Mouse (Mus musculus) forebrain, embryonic 12.5 days (tissue): ENCODE results near the gene Rnf2. TPM values are rescaled to one million over a fixed set of nuclear protein-coding genes. Genes with fewer than 3 reads are reported as not detected.

Source experiments
- ATAC-seq: fragments of 200-750 bp; cut with Nextera tagmentation; 2 replicates; pipeline ENCODE4 v1.8.0; 2017; ENCODE audit warnings: moderate TSS enrichment; ENCODE audit not compliant: low FRiP score
- H3K27ac ChIP-seq: fragments of 300-500 bp; sonication (generic); 2 replicates; pipeline ENCODE4 v1.5.1; 2016; ENCODE audit warnings: mild to moderate bottlenecking
- H3K27me3 ChIP-seq: fragments of 300-500 bp; sonication (generic); 2 replicates; pipeline ENCODE4 v1.6.1; 2016; ENCODE audit warnings: mild to moderate bottlenecking
- H3K36me3 ChIP-seq: fragments of 300-500 bp; sonication (generic); replicated peaks from 2 replicates; pipeline ENCODE4 v1.6.1; 2016; ENCODE audit warnings: mild to moderate bottlenecking
- H3K4me1 ChIP-seq: fragments of 300-500 bp; sonication (generic); 2 replicates; pipeline ENCODE4 v1.6.1; 2016
- H3K4me2 ChIP-seq: fragments of 300-500 bp; sonication (generic); 2 replicates; pipeline ENCODE4 v1.6.1; 2016; ENCODE audit warnings: mild to moderate bottlenecking, moderate library complexity
- H3K4me3 ChIP-seq: fragments of 300-500 bp; sonication (generic); replicated peaks from 2 replicates; pipeline ENCODE4 v1.5.1; 2016; ENCODE audit warnings: mild to moderate bottlenecking
- H3K9ac ChIP-seq: fragments of 300-500 bp; sonication (generic); 2 replicates; pipeline ENCODE4 v1.6.1; 2016; ENCODE audit warnings: mild to moderate bottlenecking
- H3K9me3 ChIP-seq: fragments of 300-500 bp; sonication (generic); 2 replicates; pipeline ENCODE4 v1.6.1; 2016
- WGBS: fragments of 180-500 bp; shearing (Covaris S2); methylation state at CpG from one replicate; pipeline ENCODE4 v1.1.7; 2016; 5-methylcytosine and 5-hydroxymethylcytosine counted together
- polyA plus RNA-seq: library from polyadenylated mRNA; unstranded; fragments of >200 nt; fragmentation: Nextera tagmentation; extraction: Ambion mirVana; gene quantifications from 2 replicates; pipeline ENCODE4 v1.2.1, GENCODE M21; 2016

Gene Rnf2
- polyA plus RNA-seq, 1 experiment from 2014 or later = 139 TPM

DNA sequence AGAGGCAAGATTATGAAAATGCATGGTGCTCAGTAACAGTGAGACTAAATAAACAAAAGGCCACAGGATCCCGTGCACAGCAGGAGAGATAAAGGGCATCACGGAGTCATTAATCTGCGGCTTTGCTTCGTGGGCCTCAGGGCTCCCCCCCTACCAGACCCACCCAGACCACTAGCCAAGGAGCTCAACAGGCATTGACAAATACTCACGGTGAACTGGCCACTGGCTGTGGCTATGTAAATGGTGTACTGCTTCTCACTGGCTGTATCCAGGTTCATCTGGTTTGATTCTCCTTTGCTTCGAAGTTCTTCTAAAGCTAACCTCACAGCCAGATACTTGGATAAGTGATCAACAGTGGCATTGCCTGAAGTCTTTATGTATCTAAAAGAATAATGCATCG, 29.3 kb downstream of the Rnf2 start:
- peaks cover 67% of the 10 kb centered on the region for H3K36me3 ChIP-seq
- no peak for ATAC-seq

GRCm38 (mm10) chr1:151466571-151466970, 34.2 kb downstream of the Rnf2 start:
- H3K4me1 ChIP-seq = no peaks in the 10 kb centered on the region
- peaks cover 26% of the 10 kb centered on the region for H3K36me3 ChIP-seq
- H3K9me3 ChIP-seq = no peaks in the 10 kb centered on the region
- ATAC-seq = no peak
- H3K4me3 ChIP-seq = no peak overlapping the region
- 87% methylated on average over 4 of the region's 4 CpGs for WGBS
- no peak overlapping the region for H3K9ac ChIP-seq
- no peak overlapping the region for H3K27ac ChIP-seq
- H3K27me3 ChIP-seq = no peaks in the 10 kb centered on the region
- no peak overlapping the region for H3K4me2 ChIP-seq

More for the DNA sequence above, 29.3 kb downstream of the Rnf2 start:
- Histone ChIP-seq H3K4me1 (no peaks in the 10 kb centered on the region), H3K27ac (no peak overlapping the region), H3K4me2 (no peak overlapping the region), H3K9ac (no peak overlapping the region), H3K4me3 (no peak overlapping the region), H3K9me3 (no peaks in the 10 kb centered on the region), H3K27me3 (no peaks in the 10 kb centered on the region)
- 64% methylated on average over 7 of the region's 7 CpGs for whole genome bisulfite sequencing

- no peaks in the 10 kb centered on the region for H3K9me3 ChIP-seq
- H3K4me2 ChIP-seq = no peak overlapping the region
- ATAC-seq = no peak; the same call in 1 of the 2 replicates
- H3K4me1 ChIP-seq = no peaks in the 10 kb centered on the region
- peaks cover 27% of the 10 kb centered on the region for H3K36me3 ChIP-seq
- no peak overlapping the region for H3K4me3 ChIP-seq
- 55% methylated on average over 4 of the region's 4 CpGs for WGBS
- H3K27ac ChIP-seq = no peak overlapping the region
- H3K9ac ChIP-seq = no peak overlapping the region
- no peaks in the 10 kb centered on the region for H3K27me3 ChIP-seq
Observed at GRCm38 (mm10) chr1:151464914-151465313, 35.8 kb downstream of the Rnf2 start.

DNA sequence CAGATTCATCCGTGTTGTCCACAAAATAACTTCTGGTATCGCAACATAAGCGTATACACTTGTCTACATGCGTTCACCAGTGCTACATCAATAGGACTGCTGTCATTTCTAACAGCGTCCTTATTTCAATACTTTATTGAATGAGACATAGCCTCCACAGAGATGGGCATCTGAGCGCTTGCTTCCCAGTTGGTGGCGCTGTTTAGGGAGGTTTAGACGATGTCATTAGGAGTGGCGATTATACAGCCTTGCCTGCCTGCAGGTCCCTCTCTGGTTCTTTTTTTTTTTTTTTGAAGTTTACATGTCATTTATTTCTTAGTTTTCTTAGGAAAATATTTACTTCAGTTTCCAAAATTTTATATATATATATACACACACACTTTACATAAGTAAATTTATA, 39.5 kb downstream of the Rnf2 start:
- Histone ChIP-seq H3K9me3 (no peaks in the 10 kb centered on the region), H3K27ac (no peak overlapping the region), H3K4me3 (no peak overlapping the region), H3K9ac (no peak overlapping the region), H3K4me1 (no peaks in the 10 kb centered on the region), H3K36me3 (peaks cover 40% of the 10 kb centered on the region), H3K27me3 (no peaks in the 10 kb centered on the region), H3K4me2 (no peak overlapping the region)
- no peak for ATAC-seq
- WGBS = 82% methylated on average over 9 of the region's 9 CpGs

- H3K27ac ChIP-seq = no peak overlapping the region
- peaks cover 59% of the 10 kb centered on the region for H3K36me3 ChIP-seq
- H3K4me1 ChIP-seq = no peaks in the 10 kb centered on the region
- WGBS = 96% methylated on average over 5 of the region's 5 CpGs
- ATAC-seq = no peak
- H3K9ac ChIP-seq = no peak overlapping the region
- no peaks in the 10 kb centered on the region for H3K9me3 ChIP-seq
- H3K4me3 ChIP-seq = no peak overlapping the region
- H3K27me3 ChIP-seq = no peaks in the 10 kb centered on the region
- no peak overlapping the region for H3K4me2 ChIP-seq
Observed at GRCm38 (mm10) chr1:151457087-151457486, 43.7 kb downstream of the Rnf2 start.

DNA sequence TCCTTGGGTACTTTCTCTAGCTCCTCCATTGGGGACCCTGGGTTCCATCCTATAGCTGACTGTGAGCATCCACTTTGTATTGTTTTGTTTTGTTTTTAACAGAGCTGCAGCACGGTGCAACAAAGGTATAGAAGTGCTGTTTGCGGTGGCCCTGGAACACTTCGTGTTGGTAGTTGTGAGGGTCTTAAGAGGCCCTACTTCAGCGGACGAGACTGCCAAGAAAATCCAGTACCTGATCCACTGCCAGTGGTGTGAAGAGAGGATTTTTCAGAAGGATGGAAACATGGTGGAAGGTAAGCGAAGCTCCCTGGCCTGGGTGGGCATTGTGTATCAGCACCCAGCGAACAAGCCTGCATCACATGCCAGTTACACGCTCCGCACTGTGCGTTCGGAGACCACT, 48.8 kb downstream of the Rnf2 start:
- no peak overlapping the region for H3K4me2 ChIP-seq
- no peak for ATAC-seq

GRCm38 (mm10) chr1:151450851-151451250, 49.9 kb downstream of the Rnf2 start:
- 95% methylated on average over 1 of the region's 2 CpGs for WGBS
- no peaks in the 10 kb centered on the region for H3K27me3 ChIP-seq
- H3K4me1 ChIP-seq = no peaks in the 10 kb centered on the region
- H3K36me3 ChIP-seq = peaks cover 69% of the 10 kb centered on the region
- H3K4me3 ChIP-seq = no peak overlapping the region
- no peak overlapping the region for H3K9ac ChIP-seq
- no peak overlapping the region for H3K4me2 ChIP-seq
- H3K27ac ChIP-seq = no peak overlapping the region
- no peak for ATAC-seq
- no peaks in the 10 kb centered on the region for H3K9me3 ChIP-seq

More for the DNA sequence above, 48.8 kb downstream of the Rnf2 start:
- Histone ChIP-seq H3K36me3 (peaks cover 65% of the 10 kb centered on the region), H3K4me1 (no peaks in the 10 kb centered on the region), H3K9ac (no peak overlapping the region), H3K27ac (no peak overlapping the region), H3K9me3 (no peaks in the 10 kb centered on the region), H3K4me3 (no peak overlapping the region), H3K27me3 (no peaks in the 10 kb centered on the region)
- 95% methylated on average over 11 of the region's 11 CpGs for WGBS

DNA sequence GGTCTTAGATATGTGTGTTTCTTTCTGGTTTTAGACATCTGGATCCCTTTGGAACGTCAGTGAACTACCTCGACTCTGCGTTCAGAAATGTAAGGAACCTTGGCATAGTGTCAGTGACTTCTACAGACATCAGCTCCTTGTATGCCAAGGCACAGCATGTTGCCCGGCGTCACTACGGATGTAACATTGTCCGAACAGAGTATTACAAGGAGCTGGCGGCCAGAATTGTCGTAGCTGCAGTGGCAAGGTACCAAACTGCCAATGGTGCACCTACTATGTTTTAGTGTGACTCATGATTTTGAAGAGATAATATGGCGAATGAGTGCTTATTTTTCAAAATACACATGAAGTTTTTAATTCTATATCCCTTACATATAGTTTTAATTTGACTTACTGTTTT, 50.9 kb downstream of the Rnf2 start:
- Histone ChIP-seq H3K4me1 (no peaks in the 10 kb centered on the region), H3K27me3 (no peaks in the 10 kb centered on the region), H3K9me3 (no peaks in the 10 kb centered on the region), H3K27ac (no peak overlapping the region), H3K4me3 (no peak overlapping the region), H3K4me2 (no peak overlapping the region), H3K36me3 (peaks cover 79% of the 10 kb centered on the region), H3K9ac (no peak overlapping the region)
- 96% methylated on average over 10 of the region's 10 CpGs for WGBS
- no peak for ATAC-seq

DNA sequence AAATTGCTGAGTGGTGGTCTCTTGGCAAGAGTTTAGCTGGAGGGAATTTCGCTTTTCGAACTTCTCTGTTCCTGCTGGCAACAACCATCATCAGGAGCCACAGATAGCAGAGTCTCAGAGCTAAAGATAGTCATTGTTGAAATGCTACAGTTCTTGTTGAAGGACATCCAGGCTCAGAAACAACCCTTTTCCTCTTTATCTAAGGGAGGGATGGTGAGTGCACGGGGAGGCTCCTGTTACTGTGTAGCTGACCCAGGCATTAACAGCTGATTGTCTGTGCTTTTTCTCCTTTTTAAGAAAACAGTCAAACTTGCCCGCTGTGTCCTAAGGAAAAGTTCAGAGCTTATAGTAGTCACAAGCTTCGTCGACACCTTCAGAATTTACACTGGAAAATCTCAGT, 65.3 kb downstream of the Rnf2 start:
- Histone ChIP-seq H3K27me3 (no peaks in the 10 kb centered on the region), H3K9me3 (no peaks in the 10 kb centered on the region), H3K27ac (no peak overlapping the region), H3K9ac (no peak overlapping the region), H3K4me1 (no peaks in the 10 kb centered on the region), H3K36me3 (peaks cover 57% of the 10 kb centered on the region), H3K4me2 (no peak overlapping the region), H3K4me3 (no peak overlapping the region)
- no peak for ATAC-seq
- WGBS = 91% methylated on average over 6 of the region's 6 CpGs

DNA sequence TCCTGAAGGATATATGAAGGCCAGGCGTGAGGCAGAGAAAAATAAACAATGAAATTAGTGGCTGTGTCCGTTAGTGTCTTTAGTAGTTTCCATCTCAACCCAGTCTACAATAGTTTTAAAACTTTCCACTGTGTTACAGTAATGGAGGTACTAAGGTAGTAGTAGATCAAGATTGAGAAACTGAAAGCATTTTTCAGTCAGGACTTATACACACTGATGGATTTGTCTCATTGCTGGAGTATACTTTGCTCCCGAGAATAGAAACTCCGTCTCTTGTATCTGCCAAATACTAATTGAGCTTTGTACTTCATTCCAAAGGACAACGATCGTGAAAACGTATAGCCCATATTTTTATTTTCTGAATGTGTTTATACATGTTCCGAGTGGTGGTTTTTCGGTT, 71.4 kb downstream of the Rnf2 start:
- WGBS = 47% methylated on average over 9 of the region's 9 CpGs
- no peaks in the 10 kb centered on the region for H3K9me3 ChIP-seq

DNA sequence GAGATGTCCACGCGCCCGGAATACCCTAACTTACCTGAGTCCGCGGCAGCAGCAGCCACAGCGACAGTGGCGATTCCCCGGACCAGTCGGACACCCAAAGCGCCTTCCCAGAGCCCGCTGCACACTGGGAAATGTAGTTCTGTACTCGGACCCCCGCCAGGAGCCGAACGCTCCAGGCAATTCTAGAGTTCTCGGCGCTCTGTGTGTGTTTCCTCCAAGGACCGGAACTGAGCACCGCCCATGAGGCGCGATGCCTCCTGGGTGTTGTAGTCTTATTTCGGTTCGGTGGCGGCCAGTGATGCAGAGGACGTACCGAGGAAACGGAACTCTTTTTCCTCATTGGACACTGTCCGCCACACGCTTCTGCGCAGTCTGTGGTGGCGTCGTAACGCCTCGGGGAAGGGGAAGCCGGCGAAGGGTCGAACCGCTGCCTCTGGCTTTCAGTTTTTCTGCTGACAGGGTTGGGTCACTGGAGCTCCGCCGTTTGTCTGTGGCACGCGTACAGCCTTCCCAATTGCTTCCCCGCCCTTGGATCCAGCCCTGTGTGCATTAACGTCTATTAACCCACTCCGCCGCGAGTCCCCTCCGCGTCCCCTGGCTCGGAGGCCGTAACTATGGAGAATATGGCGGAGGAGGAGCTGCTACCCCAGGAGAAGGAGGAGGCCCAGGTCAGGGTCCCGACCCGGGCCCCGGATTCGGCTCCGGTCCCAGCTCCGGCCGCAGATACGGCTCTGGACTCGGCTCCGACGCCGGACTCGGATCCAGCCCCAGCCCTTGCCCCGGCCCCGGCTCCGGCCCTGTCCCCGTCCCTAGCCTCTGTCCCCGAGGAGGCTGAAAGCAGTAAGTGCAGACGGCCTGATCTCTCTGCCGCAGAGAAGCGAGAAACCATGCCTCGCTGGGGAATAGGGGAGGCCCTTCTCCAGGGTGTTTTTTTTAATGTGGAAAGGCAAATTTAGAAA, 72.2 kb downstream of the Rnf2 start, which contains the start of the genes Swt1 and Trmt1l:
Swt1 (minus strand) TSS at position 193 of the 959 bp plus-strand sequence.
Trmt1l (plus strand) TSS at position 280 of the 959 bp plus-strand sequence.
- Histone ChIP-seq H3K9ac (peak within 1 kb of the TSS; percentile 89), H3K36me3 (peaks cover 2% of the 10 kb centered on the region; the same call in 1 of the 2 replicates), H3K9me3 (no peaks in the 10 kb centered on the region), H3K27ac (peak within 1 kb of the TSS; percentile 94), H3K27me3 (no peaks in the 10 kb centered on the region), H3K4me3 (peak within 1 kb of the TSS; percentile 84), H3K4me2 (peak within 1 kb of the TSS; percentile 67), H3K4me1 (peaks cover 15% of the 10 kb centered on the region)
- WGBS = under 1% methylated on average over 74 of the region's 74 CpGs
- peak; percentile 99 for ATAC-seq

More for the DNA sequence above, 71.4 kb downstream of the Rnf2 start:
- peak overlapping the region; percentile 84 for H3K4me3 ChIP-seq
- peaks cover 15% of the 10 kb centered on the region for H3K4me1 ChIP-seq
- peak overlapping the region; percentile 67 for H3K4me2 ChIP-seq
- peak overlapping the region; percentile 89 for H3K9ac ChIP-seq
- no peak for ATAC-seq
- peak overlapping the region; percentile 94; the same call in 1 of the 2 replicates for H3K27ac ChIP-seq
- no peaks in the 10 kb centered on the region for H3K27me3 ChIP-seq
- peaks cover 5% of the 10 kb centered on the region for H3K36me3 ChIP-seq

DNA sequence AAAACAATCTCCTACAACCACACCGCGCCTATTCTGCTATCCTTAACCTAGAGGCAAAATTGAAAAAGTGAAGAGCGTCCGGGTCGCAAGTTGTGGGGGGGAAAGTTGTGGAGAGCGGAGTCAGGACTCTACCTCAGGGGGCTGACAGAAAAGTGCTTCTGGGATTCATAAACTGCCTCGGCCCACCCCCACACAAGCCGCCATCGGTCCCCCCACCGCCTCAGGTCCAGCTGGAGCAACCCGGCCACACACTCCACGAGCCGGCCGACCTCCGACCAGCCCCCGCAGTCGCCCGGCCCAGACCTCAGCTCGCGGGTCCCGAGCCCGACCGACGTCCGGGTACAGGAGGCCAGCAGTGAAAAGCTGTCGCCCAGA, 72.9 kb downstream of the Rnf2 start:
- no peaks in the 10 kb centered on the region for H3K36me3 ChIP-seq
- no peaks in the 10 kb centered on the region for H3K27me3 ChIP-seq
- H3K9ac ChIP-seq = peak overlapping the region; percentile 78
- peak overlapping the region; percentile 59; the same call in 1 of the 2 replicates for H3K27ac ChIP-seq
- H3K4me3 ChIP-seq = peak overlapping the region; percentile 84
- WGBS = under 1% methylated on average over 26 of the region's 26 CpGs
- H3K4me1 ChIP-seq = peaks cover 15% of the 10 kb centered on the region
- H3K9me3 ChIP-seq = no peaks in the 10 kb centered on the region
- ATAC-seq = peak; percentile 73
- peak overlapping the region; percentile 62 for H3K4me2 ChIP-seq
